Mouse (Mus musculus): ENCODE measurements around the gene Slc4a8. TPM values are rescaled to one million over a fixed set of nuclear protein-coding genes. Genes with fewer than 3 reads are reported as not detected.

Gene Slc4a8
- polyA plus RNA-seq, 1 experiment from 2014 or later: 16.8 TPM

DNA sequence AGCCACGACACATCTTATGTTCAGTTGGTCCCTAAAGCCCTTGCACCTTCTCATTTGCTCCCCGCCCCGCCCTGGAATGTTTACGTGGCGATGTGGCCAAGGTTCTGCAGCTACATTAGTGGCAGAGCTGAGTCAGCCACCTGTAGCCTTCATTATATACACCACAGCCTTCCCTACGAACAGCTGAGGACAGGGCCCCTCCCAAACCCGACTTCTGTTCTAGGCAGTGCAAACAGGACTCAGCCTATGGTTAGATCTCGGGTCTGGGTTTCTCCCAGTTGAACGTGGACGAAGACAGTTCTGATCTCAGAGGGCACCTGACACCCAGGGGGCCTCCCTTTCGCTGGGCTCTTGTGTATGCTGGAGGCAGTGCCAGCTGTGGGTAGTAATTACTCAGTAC, 33.7 kb upstream of the Slc4a8 start:
- Histone ChIP-seq H3K9ac (no peak overlapping the region), H3K27me3 (replicated peaks) (peaks cover 46% of the 10 kb centered on the region), H3K4me2 (replicated peaks) (no peak overlapping the region), H3K4me3 (no peak overlapping the region), H3K4me1 (peaks cover 10% of the 10 kb centered on the region), H3K9me3 (no peaks in the 10 kb centered on the region), H3K27ac (no peak overlapping the region), H3K36me3 (no peaks in the 10 kb centered on the region)
- ATAC-seq (ENCODE audit: low FRiP score, low read depth): no peak
- 83% methylated on average over 11 of the region's 11 CpGs for WGBS

DNA sequence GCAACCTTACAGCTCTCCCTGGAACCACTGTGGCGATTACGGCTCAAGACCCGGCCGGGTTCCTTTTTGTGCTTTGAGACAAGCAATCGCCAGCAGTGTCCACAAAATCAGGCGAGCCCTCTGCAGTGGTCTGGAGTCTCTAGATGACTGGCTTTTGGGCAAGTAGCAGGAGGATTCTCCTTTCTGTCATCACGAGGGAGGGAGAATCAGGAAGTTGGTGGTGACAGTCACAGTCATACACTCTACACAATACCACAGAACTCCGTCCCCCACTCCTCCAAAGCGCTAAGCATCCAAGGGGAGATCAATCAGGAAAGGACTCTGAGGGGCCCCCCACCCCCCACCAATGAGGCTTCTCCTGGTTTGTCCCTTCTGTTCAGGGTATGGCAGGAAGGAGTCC, 33.0 kb upstream of the Slc4a8 start:
- no peaks in the 10 kb centered on the region for H3K9me3 ChIP-seq
- H3K9ac ChIP-seq: 0 out of 2 replicates have a peak overlapping the region, but pooled peaks have one; percentile 29
- ATAC-seq (ENCODE audit: low FRiP score, low read depth): no peak
- H3K4me1 ChIP-seq: peaks cover 10% of the 10 kb centered on the region
- peak overlapping the region; percentile 34 for H3K4me3 ChIP-seq
- peak overlapping the region; percentile 69 for H3K4me2 ChIP-seq (replicated peaks)
- H3K27me3 ChIP-seq (replicated peaks): peaks cover 46% of the 10 kb centered on the region
- 20% methylated on average over 9 of the region's 9 CpGs for WGBS
- no peak overlapping the region for H3K27ac ChIP-seq
- no peaks in the 10 kb centered on the region for H3K36me3 ChIP-seq

DNA sequence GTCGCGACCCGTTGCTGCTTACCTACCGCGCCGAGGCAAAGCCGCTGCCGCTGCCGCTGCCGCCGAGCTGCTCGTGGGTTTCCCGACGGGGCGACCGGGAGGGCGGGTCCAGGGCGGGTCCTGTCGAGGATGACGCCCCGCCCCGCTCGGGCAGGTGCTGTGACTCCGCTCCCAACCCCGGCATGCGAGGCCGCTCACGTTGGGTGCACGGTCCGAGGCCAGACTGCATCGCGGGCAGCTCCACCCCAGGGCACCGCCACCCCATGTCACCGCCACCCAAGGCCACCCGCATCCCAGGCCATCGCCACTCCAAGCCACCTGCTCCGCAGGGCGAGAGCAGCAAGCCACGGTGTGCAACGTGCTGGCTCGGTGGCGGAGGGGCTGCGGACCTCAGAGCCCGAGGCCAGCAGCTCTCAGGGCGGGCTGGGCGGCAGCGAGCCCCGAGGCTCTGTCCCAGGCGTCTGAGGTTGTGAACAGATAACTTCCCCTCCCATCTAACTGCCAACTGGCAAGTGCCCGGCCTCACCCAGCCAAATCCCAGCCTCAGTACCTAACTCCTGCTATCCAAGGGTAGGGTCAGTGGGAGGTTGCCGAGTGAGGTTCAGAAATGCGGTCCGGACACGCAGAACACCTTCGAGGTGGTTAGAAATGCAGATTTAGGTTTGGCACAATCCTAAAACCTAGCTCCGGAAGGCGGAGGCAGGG, 32.1 kb upstream of the Slc4a8 start, which contains the start of gene Galnt6:
TSS of gene Galnt6 (minus strand) at position 96 of the 705 bp plus-strand sequence.
- Histone ChIP-seq H3K9me3 (no peaks in the 10 kb centered on the region), H3K27ac (no peak within 1 kb of the TSS), H3K9ac (peak within 1 kb of the TSS; percentile 29), H3K4me2 (replicated peaks) (peak within 1 kb of the TSS; percentile 69), H3K27me3 (replicated peaks) (peaks cover 46% of the 10 kb centered on the region), H3K36me3 (no peaks in the 10 kb centered on the region), H3K4me1 (peaks cover 10% of the 10 kb centered on the region), H3K4me3 (peak within 1 kb of the TSS; percentile 34)
- WGBS: 4% methylated on average over 56 of the region's 57 CpGs
- 0 out of 2 replicates have a peak, but pooled peaks have one; percentile 13 for ATAC-seq (ENCODE audit: low FRiP score, low read depth)

DNA sequence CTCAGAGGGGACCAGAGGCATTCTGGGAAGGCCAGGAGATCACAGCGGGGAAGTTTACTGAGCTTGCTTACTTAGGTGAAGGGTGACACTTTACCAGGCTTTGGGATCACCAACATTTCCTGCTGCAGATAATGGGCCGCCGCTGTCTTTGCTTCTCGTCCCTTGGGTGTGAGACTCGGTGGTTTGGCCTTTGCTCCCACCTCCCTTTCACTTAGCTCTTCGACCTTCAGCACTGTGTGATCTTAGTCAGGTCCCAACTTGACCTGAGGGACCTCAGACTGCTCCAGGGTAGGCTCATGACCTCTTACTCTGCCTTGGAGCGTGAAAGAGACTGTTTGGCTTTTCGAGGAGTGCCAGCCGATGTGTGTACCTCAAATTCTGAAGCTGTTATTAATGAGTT, 30.5 kb upstream of the Slc4a8 start:
- Histone ChIP-seq H3K4me2 (replicated peaks) (no peak overlapping the region), H3K27me3 (replicated peaks) (peaks cover 46% of the 10 kb centered on the region), H3K9me3 (no peaks in the 10 kb centered on the region), H3K9ac (no peak overlapping the region), H3K4me3 (no peak overlapping the region), H3K27ac (no peak overlapping the region), H3K36me3 (no peaks in the 10 kb centered on the region), H3K4me1 (peaks cover 10% of the 10 kb centered on the region)
- ATAC-seq (ENCODE audit: low FRiP score, low read depth): no peak
- WGBS: 47% methylated on average over 9 of the region's 9 CpGs

DNA sequence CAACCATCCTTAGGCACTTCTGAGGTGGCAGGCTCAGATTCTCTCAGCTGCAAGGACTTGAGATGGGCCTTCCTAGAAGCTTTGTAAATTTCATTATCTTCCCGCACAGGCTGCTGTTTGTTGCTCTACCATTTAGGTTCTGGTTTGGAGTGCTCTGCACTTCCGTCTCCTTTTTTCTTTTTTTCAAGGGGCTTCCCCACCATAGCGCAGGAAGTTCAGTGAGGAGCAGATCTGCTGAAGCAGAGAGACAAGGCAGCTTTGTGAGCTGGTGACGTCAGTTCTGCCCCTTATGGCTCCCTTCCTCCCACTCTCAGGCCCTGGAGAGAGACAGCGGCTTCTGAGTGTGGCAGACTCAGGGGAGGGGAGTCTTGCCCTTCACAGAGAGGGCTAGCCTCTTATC, 29.0 kb upstream of the Slc4a8 start:
- Histone ChIP-seq H3K4me3 (no peak overlapping the region), H3K9me3 (no peaks in the 10 kb centered on the region), H3K4me1 (peaks cover 10% of the 10 kb centered on the region), H3K27me3 (replicated peaks) (peaks cover 41% of the 10 kb centered on the region), H3K36me3 (no peaks in the 10 kb centered on the region), H3K27ac (no peak overlapping the region), H3K9ac (no peak overlapping the region), H3K4me2 (replicated peaks) (no peak overlapping the region)
- ATAC-seq (ENCODE audit: low FRiP score, low read depth): no peak
- WGBS: 41% methylated on average over 5 of the region's 5 CpGs

DNA sequence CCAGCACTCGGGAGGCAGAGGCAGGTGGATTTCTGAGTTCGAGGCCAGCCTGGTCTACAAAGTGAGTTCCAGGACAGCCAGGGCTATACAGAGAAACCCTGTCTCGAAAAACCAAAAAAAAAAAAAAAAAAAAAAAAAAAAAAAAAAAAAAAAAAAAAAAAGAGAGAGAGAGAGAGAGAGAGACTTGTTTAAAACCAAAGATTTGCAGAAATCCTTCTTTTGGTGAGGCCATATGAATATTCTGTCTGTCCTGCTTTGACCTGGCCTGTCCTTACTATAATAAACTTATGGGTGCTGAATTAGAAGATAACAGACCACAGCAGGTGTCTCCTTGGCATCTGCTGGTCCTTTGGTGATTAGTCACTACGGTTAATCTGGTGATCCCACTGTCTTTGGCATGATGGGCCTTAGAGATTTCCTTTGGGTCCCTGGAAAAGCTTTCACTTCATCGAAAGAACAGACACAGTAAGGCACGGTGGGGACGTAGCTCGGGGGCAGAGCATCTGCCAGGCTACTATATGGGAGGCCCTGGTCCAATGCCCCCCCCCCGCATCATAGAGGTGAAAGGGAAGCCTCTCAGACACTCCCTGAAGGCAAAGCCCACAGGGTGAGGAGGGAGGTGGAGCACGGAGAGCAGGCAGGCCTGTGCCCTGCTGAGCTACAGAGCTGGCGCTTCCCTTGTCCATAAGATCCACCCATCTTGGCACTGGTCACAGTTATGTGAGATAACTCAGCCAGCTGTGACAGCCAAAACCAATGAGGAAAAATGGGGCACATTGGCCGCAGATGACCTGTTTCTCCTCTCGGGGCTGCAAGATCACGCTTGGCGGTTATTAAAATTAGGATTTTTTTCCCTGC, 26.2 kb upstream of the Slc4a8 start:
- H3K27ac ChIP-seq: no peak overlapping the region
- ATAC-seq (ENCODE audit: low FRiP score, low read depth): no peak
- H3K9me3 ChIP-seq: no peaks in the 10 kb centered on the region
- H3K36me3 ChIP-seq: no peaks in the 10 kb centered on the region
- no peaks in the 10 kb centered on the region for H3K4me1 ChIP-seq
- WGBS: 88% methylated on average over 14 of the region's 15 CpGs
- peaks cover 14% of the 10 kb centered on the region for H3K27me3 ChIP-seq (replicated peaks)
- no peak overlapping the region for H3K4me2 ChIP-seq (replicated peaks)
- H3K4me3 ChIP-seq: no peak overlapping the region
- no peak overlapping the region for H3K9ac ChIP-seq

DNA sequence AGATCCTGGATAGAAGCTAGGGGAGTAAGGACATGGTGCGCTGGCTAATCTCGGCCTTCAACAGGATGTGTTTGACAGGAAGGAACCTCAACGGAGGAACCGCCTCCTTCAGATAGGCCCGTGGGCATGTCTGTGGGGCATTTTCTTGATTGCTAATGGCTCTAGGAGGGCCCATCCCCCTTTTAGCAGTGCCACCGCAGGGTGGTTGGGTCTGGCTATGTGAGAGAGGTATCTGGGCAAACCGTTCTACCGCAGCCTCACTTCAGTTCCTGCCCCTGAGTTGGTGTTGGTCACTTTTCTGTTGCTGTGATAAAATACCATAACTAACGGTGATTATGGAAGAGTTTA, 25.6 kb upstream of the Slc4a8 start:
- no peak for ATAC-seq (ENCODE audit: low FRiP score, low read depth)
- WGBS: 87% methylated on average over 9 of the region's 9 CpGs
- Histone ChIP-seq H3K9me3 (no peaks in the 10 kb centered on the region), H3K36me3 (no peaks in the 10 kb centered on the region), H3K27ac (no peak overlapping the region), H3K4me3 (no peak overlapping the region), H3K4me2 (replicated peaks) (no peak overlapping the region), H3K4me1 (no peaks in the 10 kb centered on the region), H3K27me3 (replicated peaks) (peaks cover 8% of the 10 kb centered on the region), H3K9ac (no peak overlapping the region)

DNA sequence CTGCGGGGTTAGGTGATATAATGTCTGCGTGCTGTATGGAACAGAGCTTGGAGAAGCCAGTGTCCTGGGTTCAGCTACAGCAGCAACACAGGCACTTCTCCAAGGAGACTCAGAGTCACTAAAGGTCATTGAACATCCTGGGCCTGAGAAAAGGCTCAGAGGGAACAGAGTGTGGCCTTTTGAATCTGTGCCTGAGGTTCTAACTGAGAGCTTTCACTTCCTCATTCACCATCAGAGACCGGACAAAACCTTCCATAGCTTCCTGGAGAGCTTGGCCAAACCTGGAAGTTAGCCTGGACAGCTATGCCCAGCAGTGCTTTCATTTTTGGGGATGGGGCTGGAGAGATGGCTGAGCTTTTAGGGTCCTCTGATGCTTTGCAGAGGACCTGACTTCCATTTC, 23.9 kb upstream of the Slc4a8 start:
- ATAC-seq (ENCODE audit: low FRiP score, low read depth): no peak
- WGBS: 91% methylated on average over 3 of the region's 3 CpGs
- Histone ChIP-seq H3K36me3 (no peaks in the 10 kb centered on the region), H3K4me1 (no peaks in the 10 kb centered on the region), H3K9me3 (no peaks in the 10 kb centered on the region), H3K27me3 (replicated peaks) (no peaks in the 10 kb centered on the region), H3K27ac (no peak overlapping the region), H3K9ac (no peak overlapping the region), H3K4me2 (replicated peaks) (no peak overlapping the region), H3K4me3 (no peak overlapping the region)

DNA sequence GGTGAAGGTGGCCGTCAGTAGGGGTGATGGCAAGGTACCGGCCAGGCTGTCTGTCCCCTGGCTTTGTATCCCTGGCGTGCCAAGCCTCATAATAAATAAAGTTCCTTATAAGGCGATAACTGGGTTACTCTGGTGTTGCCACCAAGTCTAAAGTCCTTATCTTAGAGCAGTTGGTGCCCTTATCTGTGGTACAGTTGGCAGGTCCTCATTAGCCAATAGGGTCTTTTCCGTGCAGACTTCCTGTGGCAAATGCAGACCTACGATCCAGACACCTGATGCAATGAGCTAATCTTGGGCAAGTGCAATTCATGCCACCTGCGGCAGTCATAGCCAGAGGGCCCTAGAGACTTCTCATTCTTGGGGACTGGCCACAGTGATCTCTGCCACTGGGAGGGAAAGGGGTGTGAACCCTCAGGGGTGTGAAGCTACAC, 23.2 kb upstream of the Slc4a8 start:
- Histone ChIP-seq H3K4me2 (replicated peaks) (no peak overlapping the region), H3K4me3 (no peak overlapping the region), H3K4me1 (no peaks in the 10 kb centered on the region), H3K36me3 (no peaks in the 10 kb centered on the region), H3K27ac (no peak overlapping the region), H3K27me3 (replicated peaks) (no peaks in the 10 kb centered on the region), H3K9ac (no peak overlapping the region), H3K9me3 (no peaks in the 10 kb centered on the region)
- 88% methylated on average over 7 of the region's 7 CpGs for WGBS
- ATAC-seq (ENCODE audit: low FRiP score, low read depth): no peak

DNA sequence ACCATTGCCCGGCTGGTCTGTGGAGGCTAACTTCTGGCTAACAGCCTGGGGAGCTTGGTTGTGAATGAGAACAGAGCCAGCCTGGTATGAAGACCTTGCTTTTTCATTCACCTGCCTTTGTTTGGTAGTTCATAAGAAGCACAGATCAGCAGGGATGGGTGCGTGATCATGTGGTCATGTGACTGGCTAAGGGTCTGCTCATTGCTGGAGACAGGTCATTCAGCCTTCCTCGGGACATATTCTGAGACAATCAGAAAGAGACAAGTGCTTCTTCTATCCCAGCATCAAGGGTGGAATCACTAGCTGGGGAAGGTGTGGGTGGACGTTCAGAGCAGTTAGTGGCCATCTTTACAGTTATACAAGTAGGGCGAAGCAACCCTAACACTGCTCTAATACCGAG, 22.1 kb upstream of the Slc4a8 start:
- no peaks in the 10 kb centered on the region for H3K36me3 ChIP-seq

DNA sequence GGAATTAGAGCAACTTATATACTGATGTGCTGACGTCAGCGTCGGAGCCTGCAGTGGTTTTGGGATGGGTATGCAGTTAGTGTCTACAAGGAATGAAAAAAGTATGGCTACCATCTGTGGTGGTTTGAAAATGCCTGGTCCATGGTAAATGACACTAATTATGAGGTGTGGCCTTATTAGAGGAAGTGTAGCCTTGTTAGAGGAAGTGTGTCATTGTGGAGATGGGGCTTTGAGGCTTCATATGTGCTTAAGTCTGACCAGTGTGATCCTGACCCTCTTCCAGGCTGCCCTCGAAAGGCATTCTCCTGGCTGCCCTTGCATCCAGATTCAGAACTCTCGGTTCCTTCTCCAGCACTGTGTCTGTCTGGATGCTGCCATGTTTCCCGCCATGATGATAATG, 18.3 kb upstream of the Slc4a8 start:
- H3K4me2 ChIP-seq (replicated peaks): no peak overlapping the region
- ATAC-seq (ENCODE audit: low FRiP score, low read depth): no peak
- peaks cover 7% of the 10 kb centered on the region for H3K4me1 ChIP-seq
- H3K9me3 ChIP-seq: no peaks in the 10 kb centered on the region
- WGBS: 93% methylated on average over 6 of the region's 6 CpGs
- H3K36me3 ChIP-seq: no peaks in the 10 kb centered on the region
- no peak overlapping the region for H3K27ac ChIP-seq
- no peak overlapping the region for H3K9ac ChIP-seq
- no peaks in the 10 kb centered on the region for H3K27me3 ChIP-seq (replicated peaks)
- no peak overlapping the region for H3K4me3 ChIP-seq

More for the DNA sequence above, 22.1 kb upstream of the Slc4a8 start:
- H3K27ac ChIP-seq: no peak overlapping the region
- no peak for ATAC-seq (ENCODE audit: low FRiP score, low read depth)
- no peak overlapping the region for H3K9ac ChIP-seq
- no peak overlapping the region for H3K4me2 ChIP-seq (replicated peaks)
- no peaks in the 10 kb centered on the region for H3K27me3 ChIP-seq (replicated peaks)
- no peaks in the 10 kb centered on the region for H3K9me3 ChIP-seq
- 87% methylated on average over 6 of the region's 6 CpGs for WGBS
- no peak overlapping the region for H3K4me3 ChIP-seq
- H3K4me1 ChIP-seq: no peaks in the 10 kb centered on the region

DNA sequence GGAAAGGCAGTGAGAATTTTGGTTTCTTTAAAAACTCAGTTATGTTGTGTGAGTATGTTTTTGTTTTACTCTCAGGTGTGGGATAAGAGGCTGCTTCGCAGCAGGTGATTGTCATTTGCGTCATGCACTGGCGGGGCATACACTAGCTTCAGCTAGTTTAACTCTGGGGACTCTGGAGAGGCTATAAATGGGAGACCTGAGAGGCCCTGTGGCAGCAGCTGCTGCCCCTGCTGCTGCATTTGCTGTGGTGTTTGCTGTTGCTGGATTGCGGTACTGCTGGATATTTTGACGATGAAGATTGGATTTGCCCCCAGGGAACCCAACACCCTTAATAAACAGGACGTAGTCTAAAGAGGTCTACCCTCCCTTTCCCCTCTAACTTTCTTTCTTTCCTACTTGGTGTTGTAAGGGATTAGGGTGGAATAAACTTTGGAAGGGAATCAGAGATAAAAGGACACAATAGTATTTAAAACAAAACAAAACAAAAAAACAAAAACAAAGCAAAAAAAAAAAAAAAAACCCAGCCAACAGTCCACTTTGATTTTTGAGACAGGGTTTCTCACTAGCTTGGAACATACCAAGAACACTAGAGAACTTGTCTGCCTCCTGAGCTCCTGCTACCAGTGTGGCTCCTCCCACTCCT, 14.9 kb upstream of the Slc4a8 start:
- peaks cover 7% of the 10 kb centered on the region for H3K4me1 ChIP-seq
- ATAC-seq (ENCODE audit: low FRiP score, low read depth): no peak
- WGBS: 28% methylated on average over 6 of the region's 6 CpGs

More for the DNA sequence above, 14.9 kb upstream of the Slc4a8 start:
- H3K4me2 ChIP-seq (replicated peaks): peak overlapping the region; percentile 60
- no peaks in the 10 kb centered on the region for H3K9me3 ChIP-seq
- H3K36me3 ChIP-seq: no peaks in the 10 kb centered on the region
- H3K9ac ChIP-seq: no peak overlapping the region
- H3K27ac ChIP-seq: no peak overlapping the region
- H3K27me3 ChIP-seq (replicated peaks): no peaks in the 10 kb centered on the region
- H3K4me3 ChIP-seq: peak overlapping the region; percentile 23; the same call in 1 of the 2 replicates

Data from neural tube, embryonic 12.5 days (tissue).